Mouse (Mus musculus): ENCODE measurements around the gene Slc13a1. TPM values are rescaled to one million over a fixed set of nuclear protein-coding genes. Genes with fewer than 3 reads are reported as not detected.

Gene Slc13a1
- polyA plus RNA-seq, 1 experiment from 2014 or later = 0.30 TPM

DNA sequence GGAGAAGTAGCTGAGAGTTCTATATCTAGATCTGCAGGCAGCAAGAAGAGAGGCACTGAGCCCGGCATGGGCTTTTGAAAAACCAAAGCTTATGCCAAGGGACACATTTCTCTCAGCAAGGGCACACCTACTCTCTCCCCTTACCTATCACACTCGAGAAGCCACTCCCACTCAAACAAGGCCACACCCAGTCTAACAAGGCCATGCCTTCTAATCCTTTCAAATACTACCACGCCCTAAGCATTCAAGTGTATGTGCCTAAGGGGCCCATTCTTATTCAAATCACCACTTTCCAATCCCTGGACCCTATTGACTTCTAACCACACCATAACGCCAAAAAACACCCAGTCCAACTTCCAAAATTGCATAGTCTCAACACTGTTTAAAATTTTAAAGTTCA lies 112.8 kb downstream of the Slc13a1 start:
- Histone ChIP-seq H3K9ac (no peak overlapping the region), H3K27ac (no peak overlapping the region), H3K27me3 (replicated peaks) (no peaks in the 10 kb centered on the region), H3K36me3 (no peaks in the 10 kb centered on the region), H3K4me2 (replicated peaks) (no peak overlapping the region), H3K9me3 (no peaks in the 10 kb centered on the region), H3K4me3 (replicated peaks) (no peak overlapping the region), H3K4me1 (replicated peaks) (no peaks in the 10 kb centered on the region)
- WGBS = 90% methylated on average over 4 of the region's 4 CpGs
- no peak for ATAC-seq

DNA sequence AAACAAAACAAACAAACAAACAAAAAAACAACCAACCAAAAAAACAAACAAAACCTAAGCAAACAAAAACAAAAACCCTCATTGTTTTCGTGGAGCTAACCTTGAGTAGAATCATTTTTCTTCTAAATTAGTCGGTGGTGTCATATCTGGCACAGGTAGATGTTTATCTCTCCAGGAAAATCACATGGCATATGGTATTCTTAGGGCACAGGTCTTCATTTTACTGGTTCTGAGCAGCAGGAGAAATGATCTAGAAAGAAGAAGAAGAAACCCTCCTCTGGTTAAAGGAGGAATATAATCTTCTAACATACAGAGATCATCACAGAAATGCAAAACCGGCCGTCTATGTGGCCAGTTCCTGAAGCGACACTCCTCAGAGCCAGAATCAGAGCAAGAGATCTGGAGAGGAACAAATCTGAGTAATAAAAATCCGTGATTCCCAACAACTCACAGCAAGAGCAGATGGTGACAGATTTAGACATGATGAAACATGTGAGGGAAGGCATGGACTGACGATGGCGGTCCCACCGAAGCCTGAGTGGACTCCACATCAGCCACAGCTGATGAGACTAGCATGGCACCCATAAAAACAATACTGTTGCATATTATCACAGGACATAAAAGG lies 113.7 kb downstream of the Slc13a1 start:
- H3K9ac ChIP-seq = no peak overlapping the region
- H3K4me2 ChIP-seq (replicated peaks) = no peak overlapping the region
- WGBS = 85% methylated on average over 9 of the region's 9 CpGs
- no peaks in the 10 kb centered on the region for H3K36me3 ChIP-seq
- no peak overlapping the region for H3K4me3 ChIP-seq (replicated peaks)
- no peak for ATAC-seq
- no peaks in the 10 kb centered on the region for H3K27me3 ChIP-seq (replicated peaks)
- no peak overlapping the region for H3K27ac ChIP-seq
- no peaks in the 10 kb centered on the region for H3K9me3 ChIP-seq
- H3K4me1 ChIP-seq (replicated peaks) = no peaks in the 10 kb centered on the region

DNA sequence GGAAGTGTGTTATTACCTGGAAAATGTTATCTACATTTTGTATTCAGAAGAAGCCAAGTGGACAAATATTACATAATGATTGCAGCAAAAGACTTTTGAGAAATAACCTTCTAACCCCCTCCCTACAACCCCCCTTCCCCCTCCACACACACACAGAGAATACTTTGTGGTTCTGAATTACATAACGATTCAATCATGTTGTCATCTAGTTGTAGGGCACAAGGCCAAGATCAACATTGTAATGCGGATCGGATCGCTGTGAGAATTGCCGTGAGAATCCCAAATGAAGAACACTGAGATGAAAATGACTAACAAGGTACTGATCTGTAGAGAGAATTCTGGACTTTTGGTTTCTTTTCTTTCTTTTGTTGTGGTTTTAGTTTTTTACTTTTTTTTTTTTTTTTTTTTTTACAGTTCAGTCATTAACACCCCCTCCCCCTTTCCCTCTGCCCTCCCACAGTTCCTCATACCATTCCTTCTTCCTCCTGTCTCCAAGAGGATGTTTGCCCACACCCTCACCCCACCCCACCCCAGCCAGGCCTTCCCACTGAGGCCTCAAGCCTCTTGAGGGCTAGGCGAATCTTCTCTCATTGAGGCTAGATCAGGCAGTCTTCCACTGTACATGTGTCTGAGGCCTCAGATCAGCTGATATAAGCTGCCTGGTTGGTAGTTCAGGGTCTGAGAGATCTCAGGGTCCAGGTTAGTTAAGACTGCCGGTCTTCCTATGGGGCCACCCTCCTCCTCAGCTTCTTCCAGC lies 120.7 kb downstream of the Slc13a1 start:
- no peak overlapping the region for H3K27ac ChIP-seq

DNA sequence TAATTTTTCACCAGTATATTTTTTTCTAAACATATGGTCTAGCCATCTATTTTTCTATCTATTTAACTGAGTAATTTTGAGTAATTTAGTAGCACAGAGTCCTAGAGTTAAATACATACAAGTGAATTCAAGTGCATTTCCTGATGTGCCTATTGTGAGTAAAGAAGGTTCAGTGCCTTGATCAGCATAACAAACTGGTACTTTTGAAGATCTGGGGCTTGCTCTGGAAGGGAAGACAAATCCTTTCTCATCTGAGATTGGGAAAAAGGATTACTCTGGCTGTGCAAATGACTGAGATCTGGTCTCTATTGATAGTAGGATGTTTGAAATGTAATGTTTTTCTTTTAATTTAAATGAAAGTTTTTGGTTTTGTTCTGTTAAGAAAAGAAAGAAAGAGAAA lies 124.4 kb downstream of the Slc13a1 start:
- no peak for ATAC-seq
- H3K9ac ChIP-seq = no peak overlapping the region
- H3K4me1 ChIP-seq (replicated peaks) = 0 out of 2 replicates have a peak, but pooled peaks cover 2% of the 10 kb centered on the region
- H3K27ac ChIP-seq = no peak overlapping the region
- no peaks in the 10 kb centered on the region for H3K9me3 ChIP-seq
- H3K4me3 ChIP-seq (replicated peaks) = no peak overlapping the region
- H3K27me3 ChIP-seq (replicated peaks) = no peaks in the 10 kb centered on the region
- H3K4me2 ChIP-seq (replicated peaks) = no peak overlapping the region
- H3K36me3 ChIP-seq = no peaks in the 10 kb centered on the region

More for the DNA sequence above, 120.7 kb downstream of the Slc13a1 start:
- no peak overlapping the region for H3K4me3 ChIP-seq (replicated peaks)
- H3K4me1 ChIP-seq (replicated peaks) = 0 out of 2 replicates have a peak, but pooled peaks cover 2% of the 10 kb centered on the region
- H3K9me3 ChIP-seq = no peaks in the 10 kb centered on the region
- no peak overlapping the region for H3K9ac ChIP-seq
- ATAC-seq = 0 out of 2 replicates have a peak, but pooled peaks have one; percentile 62
- H3K27me3 ChIP-seq (replicated peaks) = no peaks in the 10 kb centered on the region
- H3K36me3 ChIP-seq = no peaks in the 10 kb centered on the region
- H3K4me2 ChIP-seq (replicated peaks) = no peak overlapping the region
- 45% methylated on average over 7 of the region's 7 CpGs for WGBS

Other genes with a start within 250 kb of the Slc13a1 start
- gene Tas2r118, start 198.0 kb downstream of the Slc13a1 start, polyA plus RNA-seq (2015; fragmentation: Nextera tagmentation; extraction: Ambion mirVana) = not detected in 2 replicates

Measured in intestine, embryonic 15.5 days (tissue).